Mouse (Mus musculus): Measurements from ENCODE around the gene Ints2. TPM values are rescaled to one million over a fixed set of nuclear protein-coding genes. Genes with fewer than 3 reads are reported as not detected.
"Not testable (repeated sequence)": the region's sequence is repeated elsewhere in the genome, so short reads cannot be mapped to it uniquely, and the experiment has no call there.

The Ints2 gene
- polyA plus RNA-seq (2012; rRNA removed): 27.3 and 35.9 TPM in 2 replicates

- peak; percentile 98 for DNase-seq (ENCODE audit: low read depth)
- no peak for TF ChIP-seq CTCF (IDR thresholded peaks at IDR 0.05; ENCODE audit: borderline replicate concordance, extremely low read depth, insufficient read depth, insufficient read length)
- peak; percentile 65; the same call in 1 of the 2 replicates for TF ChIP-seq POLR2A (IDR thresholded peaks at IDR 0.05; ENCODE audit: borderline replicate concordance, extremely low read depth, insufficient read depth, insufficient read length, poor library complexity, severe bottlenecking)
These were observed at the start of gene Ints2 for GRCm38 (mm10) chr11:86257460-86258076. Gene Ints2 (minus strand): TSS chr11:86257575.

GRCm38 (mm10) chr11:86292201-86292600 lies 34.8 kb upstream of the Ints2 start:
- not testable (repeated sequence) for DNase-seq (ENCODE audit: low read depth)

- no peak for DNase-seq (ENCODE audit: low read depth)
- TF ChIP-seq POLR2A (IDR thresholded peaks at IDR 0.05; ENCODE audit: borderline replicate concordance, extremely low read depth, insufficient read depth, insufficient read length, poor library complexity, severe bottlenecking) (no peak), CTCF (IDR thresholded peaks at IDR 0.05; ENCODE audit: borderline replicate concordance, extremely low read depth, insufficient read depth, insufficient read length) (no peak)
These were observed 34.3 kb upstream of the Ints2 start for GRCm38 (mm10) chr11:86291714-86292113.

- no peak for DNase-seq (ENCODE audit: low read depth)
- no peak for TF ChIP-seq CTCF (IDR thresholded peaks at IDR 0.05; ENCODE audit: borderline replicate concordance, extremely low read depth, insufficient read depth, insufficient read length)
- no peak for TF ChIP-seq POLR2A (IDR thresholded peaks at IDR 0.05; ENCODE audit: borderline replicate concordance, extremely low read depth, insufficient read depth, insufficient read length, poor library complexity, severe bottlenecking)
These were observed 28.4 kb upstream of the Ints2 start for GRCm38 (mm10) chr11:86285729-86286128.

GRCm38 (mm10) chr11:86278442-86279102 lies 21.2 kb upstream of the Ints2 start:
- TF ChIP-seq POLR2A (IDR thresholded peaks at IDR 0.05; ENCODE audit: borderline replicate concordance, extremely low read depth, insufficient read depth, insufficient read length, poor library complexity, severe bottlenecking) (no peak), CTCF (IDR thresholded peaks at IDR 0.05; ENCODE audit: borderline replicate concordance, extremely low read depth, insufficient read depth, insufficient read length) (no peak)

GRCm38 (mm10) chr11:86257054-86257453 lies 321 bp downstream of the Ints2 start:
- TF ChIP-seq CTCF (IDR thresholded peaks at IDR 0.05; ENCODE audit: borderline replicate concordance, extremely low read depth, insufficient read depth, insufficient read length) (no peak), POLR2A (IDR thresholded peaks at IDR 0.05; ENCODE audit: borderline replicate concordance, extremely low read depth, insufficient read depth, insufficient read length, poor library complexity, severe bottlenecking) (no peak)
- no peak for DNase-seq (ENCODE audit: low read depth)

More at GRCm38 (mm10) chr11:86278442-86279102, 21.2 kb upstream of the Ints2 start:
- DNase-seq (ENCODE audit: low read depth): no peak

GRCm38 (mm10) chr11:86253342-86253741 lies 4.0 kb downstream of the Ints2 start:
- no peak for TF ChIP-seq CTCF (IDR thresholded peaks at IDR 0.05; ENCODE audit: borderline replicate concordance, extremely low read depth, insufficient read depth, insufficient read length)
- TF ChIP-seq POLR2A (IDR thresholded peaks at IDR 0.05; ENCODE audit: borderline replicate concordance, extremely low read depth, insufficient read depth, insufficient read length, poor library complexity, severe bottlenecking): no peak
- no peak for DNase-seq (ENCODE audit: low read depth)

- no peak for TF ChIP-seq POLR2A (IDR thresholded peaks at IDR 0.05; ENCODE audit: borderline replicate concordance, extremely low read depth, insufficient read depth, insufficient read length, poor library complexity, severe bottlenecking)
- no peak for TF ChIP-seq CTCF (IDR thresholded peaks at IDR 0.05; ENCODE audit: borderline replicate concordance, extremely low read depth, insufficient read depth, insufficient read length)
- DNase-seq (ENCODE audit: low read depth): no peak
These were observed 24.9 kb downstream of the Ints2 start for GRCm38 (mm10) chr11:86232446-86232845.

- DNase-seq (ENCODE audit: low read depth): no peak
- no peak for TF ChIP-seq CTCF (IDR thresholded peaks at IDR 0.05; ENCODE audit: borderline replicate concordance, extremely low read depth, insufficient read depth, insufficient read length)
- no peak for TF ChIP-seq POLR2A (IDR thresholded peaks at IDR 0.05; ENCODE audit: borderline replicate concordance, extremely low read depth, insufficient read depth, insufficient read length, poor library complexity, severe bottlenecking)
These were observed 25.5 kb downstream of the Ints2 start for GRCm38 (mm10) chr11:86231781-86232350.

GRCm38 (mm10) chr11:86226646-86227180 lies 30.7 kb downstream of the Ints2 start:
- DNase-seq (ENCODE audit: low read depth): no peak
- TF ChIP-seq POLR2A (IDR thresholded peaks at IDR 0.05; ENCODE audit: borderline replicate concordance, extremely low read depth, insufficient read depth, insufficient read length, poor library complexity, severe bottlenecking) (no peak), CTCF (IDR thresholded peaks at IDR 0.05; ENCODE audit: borderline replicate concordance, extremely low read depth, insufficient read depth, insufficient read length) (no peak)

- TF ChIP-seq POLR2A (IDR thresholded peaks at IDR 0.05; ENCODE audit: borderline replicate concordance, extremely low read depth, insufficient read depth, insufficient read length, poor library complexity, severe bottlenecking): no peak
- TF ChIP-seq CTCF (IDR thresholded peaks at IDR 0.05; ENCODE audit: borderline replicate concordance, extremely low read depth, insufficient read depth, insufficient read length): no peak
- no peak for DNase-seq (ENCODE audit: low read depth)
These were observed 31.6 kb downstream of the Ints2 start for GRCm38 (mm10) chr11:86225761-86226160.

Data from brain, embryonic 14.5 days (tissue).